Comparison of ENCODE assay signal across 8 mouse cellular contexts in the genomic region with DNA sequence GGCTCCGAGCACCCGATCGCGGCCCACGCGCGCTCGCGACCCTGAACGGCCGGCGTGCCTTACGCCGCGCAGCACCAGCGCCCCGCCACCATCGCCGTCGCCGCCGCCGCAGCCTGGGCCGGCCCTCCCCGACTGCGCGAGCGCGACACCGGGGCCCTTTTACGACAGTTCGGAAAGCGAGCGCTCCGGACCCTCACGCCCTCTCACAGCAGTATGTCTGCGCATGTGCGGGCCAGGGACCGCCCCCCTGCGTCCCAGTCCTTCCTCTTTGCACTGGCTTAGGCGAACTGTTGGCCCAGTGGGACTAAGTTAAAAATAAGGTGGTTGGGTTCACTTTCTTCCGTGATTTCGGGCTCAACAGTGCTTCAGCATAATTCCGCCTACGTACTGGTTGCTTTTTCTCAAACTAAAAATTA. TPM values are rescaled to one million over a fixed set of nuclear protein-coding genes. Genes with fewer than 3 reads are reported as not detected.
DNase-seq lines count a peak whose midpoint lies in the region; ATAC-seq and TF ChIP-seq lines count a peak whose summit lies in the region.

Rnf111 (minus strand) TSS at position 100 of the 416 bp plus-strand sequence.

- under 1% methylated on average over 41 of the region's 45 CpGs for WGBS in hindbrain, postnatal 0 days

- peak within 1 kb of the TSS; percentile 99 for H3K27ac ChIP-seq in gastrocnemius, adult 2 months
- peak within 1 kb of the TSS; percentile 96 for H3K27ac ChIP-seq in hindbrain, postnatal 0 days
- H3K27ac ChIP-seq in left cerebral cortex, adult 2 months = peak within 1 kb of the TSS; percentile 95

- H3K9ac ChIP-seq in hindbrain, postnatal 0 days (replicated peaks; ENCODE audit: low read length) = peak within 1 kb of the TSS; percentile 96

- peak within 1 kb of the TSS; percentile 72 for H3K4me2 ChIP-seq in hindbrain, postnatal 0 days (ENCODE audit: low read depth, low read length)

- H3K27me3 ChIP-seq in hindbrain, postnatal 0 days (ENCODE audit: insufficient read depth, low read length) = no peaks in the 10 kb centered on the region

- H3K36me3 ChIP-seq in hindbrain, postnatal 0 days (ENCODE audit: insufficient read depth, low read length) = no peaks in the 10 kb centered on the region

- ATAC-seq in common myeloid progenitor, adult 5-6 weeks (replicated peaks; ENCODE audit: low read depth, poor library complexity, severe bottlenecking) = peak; percentile 97
- peak; percentile 98 for ATAC-seq in hindbrain, postnatal 0 days
- peak; percentile 87 for ATAC-seq in megakaryocyte, adult 5-6 weeks (ENCODE audit: poor library complexity, severe bottlenecking)

- intact Hi-C loops in gastrocnemius, adult 2 months (cut with DNase I) = loop anchor here (2.0 kb wide), 1 partner anchor 39 kb away; the partner anchor contains the start of gene Sltm
- intact Hi-C loops in left cerebral cortex, adult 2 months (cut with DNase I) = loop anchor here (1.0 to 10.0 kb wide), 3 partner anchors 39 to 489 kb away; partner anchors contain the start of genes Gtf2a2 and Sltm

- TF ChIP-seq CTCF in gastrocnemius, adult 2 months (IDR thresholded peaks at IDR 0.05) = no peak
- TF ChIP-seq CTCF in hindbrain, postnatal 0 days (IDR thresholded peaks at IDR 0.05; ENCODE audit: low read depth) = peak; percentile 6; the same call in 1 of the 2 replicates
- TF ChIP-seq CTCF in left cerebral cortex, adult 2 months (IDR thresholded peaks at IDR 0.05) = no peak

- peaks cover 6% of the 10 kb centered on the region for H3K4me1 ChIP-seq in hindbrain, postnatal 0 days (ENCODE audit: insufficient read depth, low read length)

- H3K4me3 ChIP-seq in gastrocnemius, adult 2 months = peak within 1 kb of the TSS; percentile 94
- H3K4me3 ChIP-seq in hindbrain, postnatal 0 days (ENCODE audit: low read length) = peak within 1 kb of the TSS; percentile 85
- peak within 1 kb of the TSS; percentile 89 for H3K4me3 ChIP-seq in left cerebral cortex, adult 2 months

- no peaks in the 10 kb centered on the region for H3K9me3 ChIP-seq in hindbrain, postnatal 0 days (ENCODE audit: low read length)

- peak; percentile 98 for DNase-seq in ZHBTc4 (ENCODE audit: low read depth, low spot score)
- peak; percentile 99 for DNase-seq in gastrocnemius, adult 2 months
- DNase-seq in hindbrain, postnatal 0 days (ENCODE audit: low spot score) = peak; percentile 97
- DNase-seq in left cerebral cortex, adult 2 months (ENCODE audit: extremely low spot score in 1 of 2, low spot score in 2 of 2) = peak; percentile 97
- DNase-seq in right cerebral cortex, adult 2 months (ENCODE audit: low spot score in 2 of 2) = peak; percentile 95 to 96
- DNase-seq in urinary bladder, postnatal 14 days (ENCODE audit: low spot score) = peak; percentile 97

RNA-seq across cellular contexts. Expression of gene Rnf111, which starts in this region (rescaled TPM):
- total RNA-seq in common myeloid progenitor, adult 5-6 weeks (2017) = 31.3 and 38.7 TPM in 2 replicates
- total RNA-seq in gastrocnemius, adult 2 months (2021) = 10 to 100 TPM; 13.3 to 14.0 TPM
- 26.2 and 35.9 TPM in 2 replicates for total RNA-seq in hindbrain, postnatal 0 days (2014; rRNA removed)
- polyA plus RNA-seq in hindbrain, postnatal 0 days (2015; fragmentation: Nextera tagmentation; extraction: Ambion mirVana) = 14.9 and 15.9 TPM in 2 replicates
- 10 to 100 TPM; 40.4 to 46.2 TPM for total RNA-seq in left cerebral cortex, adult 2 months (2021)
- total RNA-seq in megakaryocyte, adult 5-6 weeks (2015) = 57.0 and 67.6 TPM in 2 replicates
- 36.8 and 47.0 TPM in 2 replicates for total RNA-seq in megakaryocyte, adult 5-6 weeks (2017)

Comparison
In these comparisons a context has a peak if more than half of its experiments do, and no peak if none do; other contexts are left out.
1. Peak in every context shown above with its lines: DNase-seq, ATAC-seq, H3K4me3 ChIP-seq and H3K27ac ChIP-seq.